Mouse (Mus musculus): ENCODE results near the gene Coa3.

Gene Coa3

GRCm38 (mm10) chr11:101280837-101281236 lies 1.9 kb upstream of the Coa3 start:
- DNase-seq (ENCODE audit: low spot score), result no peak

DNA sequence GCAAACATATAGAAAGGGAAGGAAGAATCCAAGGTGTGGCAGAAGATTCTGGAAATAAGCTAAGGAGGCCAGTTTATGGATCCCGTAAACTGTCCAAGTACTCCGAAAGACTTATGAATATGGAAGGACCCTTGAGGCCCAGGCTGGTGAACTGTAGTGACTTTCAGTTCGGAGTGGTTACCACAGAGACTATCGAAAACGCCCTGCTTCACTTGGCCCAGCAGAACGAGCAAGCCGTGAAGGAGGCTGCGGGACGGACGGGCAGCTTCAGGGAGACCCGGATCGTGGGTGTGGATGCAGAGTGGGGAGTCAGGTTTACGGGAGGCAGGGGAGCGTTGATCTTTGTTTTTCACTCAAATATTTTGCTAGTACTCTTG lies 267 bp upstream of the Coa3 start:
- DNase-seq (ENCODE audit: low spot score), result no peak

GRCm38 (mm10) chr11:101277381-101278222 lies 1.3 kb downstream of the Coa3 start:
- DNase-seq (ENCODE audit: low spot score), result no peak

- DNase-seq (ENCODE audit: low spot score), result no peak
Observed at GRCm38 (mm10) chr11:101276319-101277070, 2.4 kb downstream of the Coa3 start.

- DNase-seq (ENCODE audit: low spot score), result no peak
Observed at GRCm38 (mm10) chr11:101275309-101275708, 3.6 kb downstream of the Coa3 start.

DNA sequence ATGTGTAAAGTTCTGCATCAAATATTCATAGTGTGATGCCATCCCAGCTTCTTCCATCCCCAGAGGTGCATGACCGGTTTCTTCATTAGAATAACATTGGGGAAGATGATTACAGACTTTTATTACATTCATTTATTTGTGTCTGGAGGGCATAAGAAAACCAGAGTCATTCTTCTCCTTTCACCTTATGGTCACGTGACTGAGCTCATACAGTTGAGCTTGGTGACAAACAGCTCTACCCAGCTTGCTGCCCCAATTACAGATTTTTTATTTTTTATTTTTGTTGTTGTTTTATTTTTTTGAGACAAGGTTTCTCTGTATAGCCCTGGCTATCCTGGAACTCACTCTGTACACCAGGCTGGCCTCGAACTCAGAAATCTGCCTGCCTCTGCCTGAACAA lies 6.5 kb downstream of the Coa3 start:
- no peak for DNase-seq (ENCODE audit: low spot score)

- DNase-seq (ENCODE audit: low spot score), result no peak
Observed at GRCm38 (mm10) chr11:101269577-101270116, 9.3 kb downstream of the Coa3 start.

- no peak for DNase-seq (ENCODE audit: low spot score)
Observed at GRCm38 (mm10) chr11:101265906-101266305, 13.0 kb downstream of the Coa3 start.

- no peak for DNase-seq (ENCODE audit: low spot score)
Observed at GRCm38 (mm10) chr11:101264954-101265471, 13.9 kb downstream of the Coa3 start.

DNA sequence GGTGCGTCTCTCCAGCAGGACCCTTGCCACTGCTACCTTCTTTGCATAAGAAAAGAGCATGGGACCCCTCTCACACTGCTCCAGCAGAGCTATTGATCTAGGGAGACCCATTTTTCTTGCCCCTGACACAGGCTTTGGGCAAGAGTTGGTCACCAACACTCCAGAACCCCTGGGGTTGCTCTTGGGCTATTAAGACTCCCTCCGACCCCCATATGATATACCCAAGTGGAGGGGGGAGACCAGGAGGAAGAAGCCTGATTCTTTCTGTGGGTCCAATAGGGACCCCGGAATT lies 15.0 kb downstream of the Coa3 start:
- no peak for DNase-seq (ENCODE audit: low spot score)

DNA sequence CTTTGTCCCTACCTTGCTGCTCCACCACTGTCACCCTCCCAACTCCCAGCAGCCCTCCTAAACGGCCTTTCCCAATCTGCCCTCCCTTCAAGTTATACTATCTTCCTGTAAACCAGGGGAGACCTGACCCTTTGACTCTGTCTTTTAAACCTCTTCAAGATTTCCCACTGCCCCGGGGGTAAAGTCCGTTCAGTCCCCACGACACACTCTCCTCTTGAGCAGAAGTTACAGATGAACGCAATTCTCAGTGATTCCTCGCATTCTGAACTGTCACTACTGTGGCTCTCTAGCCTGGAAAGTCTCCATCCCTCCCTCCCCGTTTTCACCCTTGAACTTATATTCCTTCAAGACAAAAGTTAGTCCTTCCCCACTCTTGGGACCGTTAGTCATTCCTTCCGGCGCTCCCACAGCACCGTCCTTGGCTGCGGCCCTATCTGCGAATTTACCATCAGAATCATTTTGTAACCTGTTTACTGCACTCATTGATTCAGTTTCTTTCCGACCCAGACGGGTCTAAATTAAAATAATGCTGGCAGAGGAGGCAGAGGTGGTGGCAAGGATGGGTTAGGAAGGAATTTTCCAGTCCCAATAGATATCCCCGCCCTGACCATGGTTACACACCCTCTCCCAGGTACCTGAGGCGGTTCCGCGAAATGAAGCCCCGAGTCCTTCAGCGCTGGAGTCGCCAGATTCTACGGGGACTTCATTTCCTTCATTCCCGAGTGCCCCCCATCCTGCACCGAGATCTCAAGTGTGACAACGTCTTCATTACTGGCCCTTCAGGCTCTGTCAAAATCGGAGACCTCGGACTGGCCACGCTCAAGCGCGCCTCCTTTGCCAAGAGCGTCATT lies 15.6 kb downstream of the Coa3 start:
- no peak for DNase-seq (ENCODE audit: low spot score)

GRCm38 (mm10) chr11:101262272-101262967 lies 16.5 kb downstream of the Coa3 start:
- DNase-seq (ENCODE audit: low spot score), result no peak

DNA sequence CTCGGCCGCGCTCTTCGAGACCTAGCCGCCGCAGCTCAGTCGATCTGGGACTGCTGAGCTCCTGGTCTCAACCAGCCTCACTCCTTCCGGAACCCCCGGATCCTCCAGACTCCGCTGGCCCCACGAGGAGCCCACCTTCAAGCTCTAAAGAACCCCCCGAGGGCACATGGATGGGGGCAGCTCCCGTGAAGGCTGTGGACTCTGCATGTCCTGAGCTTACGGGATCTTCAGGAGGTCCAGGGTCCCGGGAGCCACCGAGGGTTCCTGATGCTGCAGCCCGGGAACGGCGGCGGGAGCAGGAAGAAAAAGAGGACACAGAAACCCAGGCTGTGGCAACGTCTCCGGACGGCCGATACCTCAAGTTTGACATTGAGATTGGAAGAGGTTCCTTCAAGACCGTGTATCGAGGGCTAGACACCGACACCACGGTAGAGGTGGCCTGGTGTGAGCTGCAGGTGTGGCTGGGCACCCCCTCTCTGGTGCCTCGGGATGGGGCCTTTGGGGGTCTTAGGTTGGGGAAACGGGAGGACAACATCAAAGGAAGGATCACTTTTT lies 18.0 kb downstream of the Coa3 start:
- DNase-seq (ENCODE audit: low spot score), result no peak

DNA sequence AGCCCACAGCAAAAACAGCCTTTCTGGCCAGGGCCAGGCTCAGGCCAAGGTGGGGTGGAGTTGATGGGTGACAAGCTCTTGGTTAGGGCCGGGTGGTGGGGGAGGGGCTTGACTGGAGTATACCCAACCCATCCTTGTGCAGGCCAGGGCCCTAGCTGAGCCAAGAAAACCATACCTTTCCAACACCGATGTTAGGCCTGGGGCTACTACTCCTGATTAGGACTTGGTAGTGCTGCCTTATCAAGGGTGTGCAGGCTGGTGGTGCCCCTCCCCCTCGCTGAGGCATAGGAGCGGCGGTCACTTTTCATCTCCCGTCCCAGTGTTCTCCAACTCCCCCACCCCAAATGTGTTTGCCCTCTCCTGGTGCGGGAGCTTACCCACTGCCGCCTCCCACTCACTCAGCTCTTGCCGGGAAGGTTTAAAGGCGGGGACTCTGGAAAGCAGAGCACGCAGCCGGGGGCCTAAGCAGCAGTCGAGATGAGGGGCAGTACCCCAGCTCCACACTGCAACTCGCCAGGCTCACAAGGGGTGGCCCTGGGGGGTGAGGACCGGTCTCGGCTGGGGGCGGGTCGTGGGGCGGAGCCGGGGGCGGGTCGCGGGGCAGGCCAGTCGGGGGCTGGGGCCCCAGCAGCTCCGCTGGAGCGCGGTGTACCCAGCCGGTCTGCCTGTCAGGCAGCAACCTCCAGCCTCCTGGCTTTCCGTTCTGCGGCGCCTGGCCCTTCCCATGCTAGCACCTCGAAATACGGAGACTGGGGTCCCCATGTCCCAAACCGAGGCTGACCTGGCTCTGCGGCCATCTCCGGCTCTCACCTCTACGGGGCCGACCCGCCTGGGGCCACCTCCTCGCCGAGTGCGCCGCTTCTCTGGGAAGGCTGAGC lies 18.7 kb downstream of the Coa3 start, which contains the start of gene Wnk4:
Wnk4 (plus strand) TSS at position 620 of the 878 bp plus-strand sequence.
- DNase-seq (ENCODE audit: low spot score), result peak; percentile 62

DNA sequence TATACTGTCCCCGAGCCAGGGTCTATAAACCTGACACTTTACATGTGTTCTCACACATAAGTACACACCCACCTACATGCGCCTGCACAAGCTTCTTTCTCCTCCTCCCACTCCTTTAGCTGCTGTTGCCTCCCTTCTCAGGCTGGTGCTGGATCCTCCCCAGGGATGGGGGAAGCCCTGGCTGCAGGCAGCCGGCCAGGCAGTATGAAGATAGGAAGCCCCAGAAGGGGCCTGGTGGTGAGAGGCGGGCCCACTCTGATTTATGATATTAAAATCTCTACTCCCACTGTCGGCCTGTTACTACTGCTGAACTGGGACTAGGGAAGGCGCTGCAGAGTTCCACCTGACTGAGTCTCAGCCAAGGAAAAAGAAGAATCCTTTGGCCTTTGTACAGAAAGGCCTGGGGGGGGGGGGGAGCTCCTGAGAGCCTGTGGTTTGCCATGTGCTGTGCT lies 19.6 kb downstream of the Coa3 start:
- DNase-seq (ENCODE audit: low spot score), result peak; percentile 80

DNA sequence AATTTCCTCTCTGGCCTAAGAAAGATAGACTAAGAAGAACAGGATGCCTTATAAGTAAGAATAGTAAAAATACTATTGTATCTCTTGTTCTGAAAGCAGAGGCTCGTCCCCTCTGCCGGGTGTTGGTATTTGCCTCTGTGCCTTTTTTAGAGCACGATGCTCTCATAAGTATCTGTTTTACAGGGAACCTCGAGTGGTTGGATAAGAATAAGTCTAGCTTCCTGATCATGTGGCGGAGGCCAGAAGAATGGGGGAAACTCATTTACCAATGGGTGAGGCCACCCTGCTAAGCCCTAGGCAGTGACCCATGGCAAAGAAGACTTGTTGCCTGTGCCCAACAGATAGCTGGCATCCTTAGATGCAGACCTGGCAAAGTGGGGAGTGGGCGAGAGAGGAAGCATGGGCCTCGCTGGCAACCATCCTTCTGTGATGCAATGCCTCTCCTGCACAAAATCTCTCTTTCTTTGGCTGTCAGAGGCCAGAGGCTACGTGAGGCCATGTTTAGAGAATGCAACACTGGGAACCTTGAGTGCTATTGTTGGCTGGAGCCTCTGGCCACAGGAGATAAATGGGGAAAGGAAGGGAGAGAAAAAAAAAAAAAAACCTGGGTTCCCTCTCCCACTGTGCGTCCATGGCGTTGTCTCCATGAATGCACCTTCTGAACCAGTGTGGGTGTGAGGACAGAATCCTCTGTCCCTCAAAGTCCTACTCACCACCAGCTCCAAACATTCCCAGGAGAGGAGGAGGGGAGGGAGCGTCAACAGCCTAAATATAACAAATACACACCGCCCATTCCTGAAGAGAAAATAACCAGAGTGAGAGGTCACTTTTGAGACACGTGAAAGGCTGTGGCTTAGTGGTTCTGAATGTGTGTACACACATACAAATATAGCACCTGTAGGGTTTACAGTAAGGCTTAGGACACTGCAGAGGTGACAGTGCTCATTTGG lies 22.8 kb downstream of the Coa3 start:
- DNase-seq (ENCODE audit: low spot score), result no peak

GRCm38 (mm10) chr11:101253613-101254389 lies 25.1 kb downstream of the Coa3 start, which contains the start of gene Vps25:
Vps25 (plus strand) TSS chr11:101253707.
- DNase-seq (ENCODE audit: low spot score), result peak; percentile 73

DNA sequence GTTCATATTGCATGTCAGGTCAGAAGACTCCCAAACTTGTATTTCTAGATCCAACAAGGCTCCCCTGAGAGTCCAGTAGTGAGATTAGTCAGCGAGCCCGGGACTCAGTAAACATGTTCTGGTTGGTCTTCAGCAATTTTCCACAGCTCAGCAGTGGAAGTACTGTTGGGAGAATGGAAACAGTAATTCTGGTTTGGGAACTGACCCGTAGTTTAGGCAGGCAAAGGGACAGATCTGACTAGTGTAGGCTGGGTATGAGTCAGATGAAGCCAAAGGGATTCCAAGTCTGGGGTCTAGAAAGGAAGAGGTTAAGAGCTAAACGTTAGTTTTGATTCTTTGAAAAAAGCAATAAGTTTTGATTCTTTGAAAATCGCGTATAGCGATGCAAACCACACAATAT lies 26.0 kb downstream of the Coa3 start:
- no peak for DNase-seq (ENCODE audit: low spot score)

All from ovary, adult 18-20 months (tissue).